Mouse (Mus musculus) G1E (cell line): ENCODE measurements at regions not wholly inside any gene's neighbourhood (a gene's known extent, or its start where the extent isn't known, plus 50 kb on each side); places are given as distances from the start of the nearest gene placed in this dataset.

Source experiments
- CTCF ChIP-seq: IDR thresholded peaks from 2 replicates; pipeline ENCODE4 v1.5.1; 2012; ENCODE audit warnings: low read depth, low read length, inconsistent platforms, mixed read lengths
- TAL1 ChIP-seq: conservative IDR thresholded peaks from 2 replicates; pipeline ENCODE4 v1.6.1; 2012; ENCODE audit warnings: low read depth, low read length, inconsistent platforms, mixed read lengths

- no peak for TF ChIP-seq CTCF
- TF ChIP-seq TAL1: no peak
Observed at GRCm38 (mm10) chr2:133362693-133363443, 189.1 kb upstream of the Bmp2 start.
